Mouse (Mus musculus): ENCODE results near the gene Zfp352.
"Not testable (repeated sequence)": the region's sequence is repeated elsewhere in the genome, so short reads cannot be mapped to it uniquely, and the experiment has no call there.

Gene Zfp352

GRCm38 (mm10) chr4:90218520-90218919 lies at the start of gene Zfp352:
Gene Zfp352, plus strand, starts transcription at chr4:90218820.
- DNase-seq = no peak

GRCm38 (mm10) chr4:90170890-90171483 lies 47.6 kb upstream of the Zfp352 start:
- DNase-seq = peak; percentile 7

GRCm38 (mm10) chr4:90174036-90174435 lies 44.6 kb upstream of the Zfp352 start:
- DNase-seq = no peak

- DNase-seq = no peak
Observed at GRCm38 (mm10) chr4:90203421-90203820, 15.2 kb upstream of the Zfp352 start.

- no peak for DNase-seq
Observed at GRCm38 (mm10) chr4:90211475-90211874, 7.1 kb upstream of the Zfp352 start.

GRCm38 (mm10) chr4:90212076-90212475 lies 6.5 kb upstream of the Zfp352 start:
- no peak for DNase-seq

- DNase-seq = not testable (repeated sequence)
Observed at GRCm38 (mm10) chr4:90235646-90236045, 17.0 kb downstream of the Zfp352 start.

GRCm38 (mm10) chr4:90269781-90270180 lies 51.2 kb downstream of the Zfp352 start:
- DNase-seq = no peak
